Mouse (Mus musculus) lung, postnatal 0 days (tissue): ENCODE measurements around the gene Abcf1. TPM values are rescaled to one million over a fixed set of nuclear protein-coding genes. Genes with fewer than 3 reads are reported as not detected.

Experiments used
- ATAC-seq: fragments of 200-750 bp; cut with Nextera tagmentation; 2 replicates; pipeline ENCODE4 v1.8.0; 2017; ENCODE audit warnings: moderate library complexity
- DNase-seq: peaks from one replicate; pipeline ENCODE4 v3.0.0-alpha.2; 2016; ENCODE audit warnings: low spot score
- H3K27ac ChIP-seq: fragments of 300-500 bp; sonication (generic); 2 replicates; pipeline ENCODE4 v1.5.1; 2014; ENCODE audit warnings: antibody characterized with exemption, mild to moderate bottlenecking, low read length, mixed read lengths
- H3K27me3 ChIP-seq: fragments of 300-500 bp; sonication (generic); replicated peaks from 2 replicates; pipeline ENCODE4 v1.6.1; 2014; ENCODE audit warnings: low read length, mixed read lengths; ENCODE audit not compliant: insufficient read depth
- H3K36me3 ChIP-seq: fragments of 300-500 bp; sonication (generic); 2 replicates; pipeline ENCODE4 v1.6.1; 2014; ENCODE audit warnings: low read length, mixed read lengths; ENCODE audit not compliant: insufficient read depth
- H3K4me1 ChIP-seq: fragments of 300-500 bp; sonication (generic); 2 replicates; pipeline ENCODE4 v1.6.1; 2014; ENCODE audit warnings: antibody characterized with exemption, low read depth, low read length, mixed read lengths; ENCODE audit not compliant: insufficient read depth
- H3K4me2 ChIP-seq: fragments of 300-500 bp; sonication (generic); replicated peaks from 2 replicates; pipeline ENCODE4 v1.6.1; 2014; ENCODE audit warnings: low read depth, mild to moderate bottlenecking, low read length, moderate library complexity, mixed read lengths
- H3K4me3 ChIP-seq: fragments of 300-500 bp; sonication (generic); 2 replicates; pipeline ENCODE4 v1.5.1; 2014; ENCODE audit warnings: low read depth, low read length
- H3K9ac ChIP-seq: fragments of 300-500 bp; sonication (generic); replicated peaks from 2 replicates; pipeline ENCODE4 v1.6.1; 2014; ENCODE audit warnings: low read depth, mild to moderate bottlenecking
- H3K9me3 ChIP-seq: fragments of 300-500 bp; sonication (generic); 2 replicates; pipeline ENCODE4 v1.6.1; 2016; ENCODE audit warnings: low read length, mixed read lengths
- CTCF ChIP-seq: IDR thresholded peaks from 2 replicates; pipeline ENCODE4 v1.5.1; 2016; ENCODE audit warnings: antibody characterized with exemption, mild to moderate bottlenecking
- EP300 ChIP-seq: IDR thresholded peaks from 2 replicates; pipeline ENCODE4 v1.6.1; 2016; ENCODE audit warnings: antibody characterized with exemption, mild to moderate bottlenecking, control low read depth
- WGBS: fragments of 180-500 bp; shearing (Covaris S2); extraction: QIAGEN DNeasy Blood & Tissue Kit; methylation state at CpG from one replicate; pipeline ENCODE4 v1.1.7; 2014; 5-methylcytosine and 5-hydroxymethylcytosine counted together
- microRNA counts: library from miRNA; unstranded; fragments of <30 nt; microRNA quantifications from one replicate; lab custom pipeline; 2015
- microRNA-seq: library from miRNA; unstranded; fragments of <30 nt; microRNA quantifications from one replicate; pipeline ENCODE4, GENCODE M21; 2016
- polyA plus RNA-seq: library from polyadenylated mRNA; unstranded; fragments of >200 nt; fragmentation: Nextera tagmentation; extraction: Ambion mirVana; gene quantifications from 2 replicates; pipeline ENCODE4 v1.2.1, GENCODE M21; 2015

The Abcf1 gene
- polyA plus RNA-seq, 1 experiment from 2014 or later: 61.2 TPM

- ATAC-seq: no peak
- no peak for TF ChIP-seq EP300
- peak; percentile 20; the same call in 1 of the 2 replicates for TF ChIP-seq CTCF
- peaks cover 8% of the 10 kb centered on the region; the same call in 1 of the 2 replicates for H3K4me1 ChIP-seq
- H3K27ac ChIP-seq: no peak overlapping the region
- H3K4me3 ChIP-seq: no peak overlapping the region
- no peak overlapping the region for H3K9ac ChIP-seq
- no peaks in the 10 kb centered on the region for H3K27me3 ChIP-seq
- no peak overlapping the region; the same call in 1 of the 2 replicates for H3K4me2 ChIP-seq
- 69% methylated on average over 6 of the region's 6 CpGs for WGBS
- DNase-seq: no peak
- no peaks in the 10 kb centered on the region for H3K36me3 ChIP-seq
- H3K9me3 ChIP-seq: no peaks in the 10 kb centered on the region
Measured at GRCm38 (mm10) chr17:35914975-35915374, 54.6 kb downstream of the Abcf1 start.

DNA sequence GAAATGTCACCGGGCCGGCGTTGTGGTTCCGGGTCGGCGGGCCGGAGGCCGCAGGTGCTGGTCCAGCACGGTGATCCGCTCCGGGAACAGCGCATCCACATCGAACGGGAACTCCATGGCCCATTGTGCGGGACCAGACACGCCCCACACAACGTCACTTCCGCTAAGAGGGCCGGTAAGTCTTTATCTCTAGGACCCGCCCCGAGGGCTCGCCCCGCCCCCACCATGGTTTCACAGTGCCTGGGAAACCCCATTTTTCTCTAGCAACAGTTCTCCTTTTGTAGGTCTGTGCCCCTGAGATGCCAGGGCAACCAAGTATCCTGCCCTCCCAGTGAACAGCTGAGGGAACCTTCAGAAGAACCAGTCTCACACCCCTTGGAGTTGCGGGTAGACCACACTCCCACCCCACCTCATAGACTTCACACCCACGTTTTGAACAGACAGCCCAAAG is 59.6 kb downstream of the Abcf1 start, which contains the start of gene Atat1:
Atat1 (minus strand) TSS at position 157 of the 451 bp plus-strand sequence.
- Histone ChIP-seq H3K27me3 (no peaks in the 10 kb centered on the region), H3K36me3 (no peaks in the 10 kb centered on the region), H3K27ac (peak within 1 kb of the TSS; percentile 75), H3K9ac (peak within 1 kb of the TSS; percentile 43), H3K4me2 (peak within 1 kb of the TSS; percentile 87), H3K4me3 (peak within 1 kb of the TSS; percentile 62), H3K4me1 (no peaks in the 10 kb centered on the region), H3K9me3 (no peaks in the 10 kb centered on the region)
- ATAC-seq (peak; percentile 97), DNase-seq (peak; percentile 96)
- TF ChIP-seq EP300 (0 out of 2 replicates have a peak, but pooled peaks have one; percentile 11), CTCF (no peak)
- 3% methylated on average over 25 of the region's 25 CpGs for WGBS

GRCm38 (mm10) chr17:35909186-35909918 is 60.2 kb downstream of the Abcf1 start:
- ATAC-seq: peak; percentile 38
- Histone ChIP-seq H3K9ac (peak overlapping the region; percentile 43), H3K4me3 (peak overlapping the region; percentile 62), H3K27me3 (no peaks in the 10 kb centered on the region), H3K4me1 (no peaks in the 10 kb centered on the region), H3K4me2 (peak overlapping the region; percentile 87), H3K9me3 (no peaks in the 10 kb centered on the region), H3K27ac (peak overlapping the region; percentile 75; the same call in 1 of the 2 replicates), H3K36me3 (no peaks in the 10 kb centered on the region)
- no peak for DNase-seq
- TF ChIP-seq EP300 (no peak), CTCF (no peak)
- WGBS: 11% methylated on average over 20 of the region's 20 CpGs

- ATAC-seq (no peak), DNase-seq (peak; percentile 41)
- H3K4me3 ChIP-seq: no peak overlapping the region
- no peaks in the 10 kb centered on the region for H3K4me1 ChIP-seq
- no peaks in the 10 kb centered on the region for H3K27me3 ChIP-seq
- TF ChIP-seq EP300 (no peak), CTCF (peak; percentile 53)
- H3K36me3 ChIP-seq: no peaks in the 10 kb centered on the region
- H3K27ac ChIP-seq: no peak overlapping the region
- 72% methylated on average over 2 of the region's 2 CpGs for WGBS
- no peak overlapping the region for H3K9ac ChIP-seq
- H3K4me2 ChIP-seq: no peak overlapping the region
- H3K9me3 ChIP-seq: no peaks in the 10 kb centered on the region
Measured at GRCm38 (mm10) chr17:35907609-35908008, 62.0 kb downstream of the Abcf1 start.

MicroRNAs encoded within 50 kb of the gene (microRNA counts, 519-probe panel; counts per million panel counts)
- microRNA mmu-miR-1894-3p (lab: Ali Mortazavi, UCI) (not detected), microRNA mmu-miR-1894-5p (lab: Ali Mortazavi, UCI) (not detected), microRNA mmu-miR-877 (lab: Ali Mortazavi, UCI) (not detected)

Small RNA genes within 50 kb of the gene (microRNA-seq; reads per million reads assigned to microRNA genes)
- gene Mir1894 (not detected), gene Mir877 (26.7 reads per million, percentile 32 among the genes with 10 or more reads in this experiment)

Other genes starting within 250 kb of the Abcf1 start
- gene Ier3, start 148.1 kb downstream of the Abcf1 start, polyA plus RNA-seq: 205 and 234 TPM in 2 replicates
- 106 and 117 TPM in 2 replicates for gene Flot1, start 146.5 kb downstream of the Abcf1 start, polyA plus RNA-seq
- gene Tubb5, start 131.5 kb downstream of the Abcf1 start, polyA plus RNA-seq: 292 and 298 TPM in 2 replicates
- 2.8 and 3.1 TPM in 2 replicates for gene Mdc1, start 128.2 kb downstream of the Abcf1 start, polyA plus RNA-seq
- gene Nrm, start 108.4 kb downstream of the Abcf1 start, polyA plus RNA-seq: 21.4 and 22.9 TPM in 2 replicates
- gene Ppp1r18, start 104.2 kb downstream of the Abcf1 start, polyA plus RNA-seq: 23.4 and 25.4 TPM in 2 replicates
- 22.3 and 25.8 TPM in 2 replicates for gene Dhx16, start 89.9 kb downstream of the Abcf1 start, polyA plus RNA-seq
- 15.9 and 18.5 TPM in 2 replicates for gene 2310061I04Rik, start 72.3 kb downstream of the Abcf1 start, polyA plus RNA-seq
- 19.3 and 24.6 TPM in 2 replicates for gene Atat1, start 59.7 kb downstream of the Abcf1 start, polyA plus RNA-seq
- gene Mrps18b, start 53.4 kb downstream of the Abcf1 start, polyA plus RNA-seq: 40.7 and 44.8 TPM in 2 replicates
- gene Ppp1r10, start 53.3 kb downstream of the Abcf1 start, polyA plus RNA-seq: 21.4 and 23.5 TPM in 2 replicates
- gene Gnl1, start 10.1 kb upstream of the Abcf1 start, polyA plus RNA-seq: 29.6 and 32.1 TPM in 2 replicates
- gene Prr3, start 10.5 kb upstream of the Abcf1 start, polyA plus RNA-seq: 12.6 and 12.9 TPM in 2 replicates
- gene H2-T24, start 50.8 kb upstream of the Abcf1 start, polyA plus RNA-seq: 2.7 and 3.7 TPM in 2 replicates
- gene H2-T23, start 63.1 kb upstream of the Abcf1 start, polyA plus RNA-seq: 50.4 and 53.1 TPM in 2 replicates
- gene H2-T22, start 73.0 kb upstream of the Abcf1 start, polyA plus RNA-seq: 23.9 and 24.4 TPM in 2 replicates
- not detected in 2 replicates for gene Gm6034, start 73.2 kb upstream of the Abcf1 start, polyA plus RNA-seq
- gene Gm11127, start 88.6 kb upstream of the Abcf1 start, polyA plus RNA-seq: not detected in 2 replicates
- not detected in 2 replicates for gene Gm19684, start 151.9 kb upstream of the Abcf1 start, polyA plus RNA-seq
- not detected in 2 replicates for gene Gm7030, start 159.7 kb upstream of the Abcf1 start, polyA plus RNA-seq
- gene Gm8909, start 198.8 kb upstream of the Abcf1 start, polyA plus RNA-seq: 6.7 and 9.6 TPM in 2 replicates
- 0.12 TPM in 2 replicates for gene H2-T3, start 220.5 kb upstream of the Abcf1 start, polyA plus RNA-seq